Mouse (Mus musculus) neural tube, embryonic 13.5 days (tissue): ENCODE results near the gene Stap1. TPM values are rescaled to one million over a fixed set of nuclear protein-coding genes. Genes with fewer than 3 reads are reported as not detected.

ENCODE experiments used
- ATAC-seq: fragments of 200-750 bp; cut with Nextera tagmentation; 2 replicates; pipeline ENCODE4 v1.8.0; 2017; ENCODE audit warnings: low read depth, mild to moderate bottlenecking, moderate TSS enrichment, moderate library complexity
- H3K27ac ChIP-seq: fragments of 300-500 bp; sonication (generic); replicated peaks from 2 replicates; pipeline ENCODE4 v1.5.1; 2015; ENCODE audit warnings: moderate library complexity, mild to moderate bottlenecking, inconsistent platforms
- H3K27me3 ChIP-seq: fragments of 300-500 bp; sonication (generic); 2 replicates; pipeline ENCODE4 v1.6.1; 2015; ENCODE audit warnings: mild to moderate bottlenecking, inconsistent platforms
- H3K36me3 ChIP-seq: fragments of 300-500 bp; sonication (generic); 2 replicates; pipeline ENCODE4 v1.6.1; 2015; ENCODE audit warnings: mild to moderate bottlenecking, inconsistent platforms
- H3K4me1 ChIP-seq: fragments of 300-500 bp; sonication (generic); replicated peaks from 2 replicates; pipeline ENCODE4 v1.6.1; 2015; ENCODE audit warnings: inconsistent platforms
- H3K4me2 ChIP-seq: fragments of 300-500 bp; sonication (generic); 2 replicates; pipeline ENCODE4 v1.6.1; 2015; ENCODE audit warnings: inconsistent platforms, mild to moderate bottlenecking, moderate library complexity
- H3K4me3 ChIP-seq: fragments of 300-500 bp; sonication (generic); 2 replicates; pipeline ENCODE4 v1.5.1; 2015; ENCODE audit warnings: mild to moderate bottlenecking, inconsistent platforms
- H3K9ac ChIP-seq: fragments of 300-500 bp; sonication (generic); 2 replicates; pipeline ENCODE4 v1.6.1; 2015; ENCODE audit warnings: moderate library complexity, mild to moderate bottlenecking, inconsistent platforms
- H3K9me3 ChIP-seq: fragments of 300-500 bp; sonication (generic); 2 replicates; pipeline ENCODE4 v1.6.1; 2016; ENCODE audit warnings: inconsistent platforms
- WGBS: fragments of 180-500 bp; shearing (Covaris S2); methylation state at CpG from one replicate; pipeline ENCODE4 v1.1.7; 2015; 5-methylcytosine and 5-hydroxymethylcytosine counted together
- polyA plus RNA-seq: library from polyadenylated mRNA; unstranded; fragments of >200 nt; fragmentation: Nextera tagmentation; extraction: Ambion mirVana; gene quantifications from 2 replicates; pipeline ENCODE4 v1.2.1, GENCODE M21; 2015

Stap1 gene
- 0.19 and 0.31 TPM in 2 replicates for polyA plus RNA-seq

GRCm38 (mm10) chr5:86071538-86071937, at the start of gene Stap1:
Gene Stap1, plus strand, starts transcription at chr5:86071746.
- Histone ChIP-seq H3K27ac (no peak within 1 kb of the TSS), H3K4me1 (0 out of 2 replicates have a peak, but pooled peaks cover 3% of the 10 kb centered on the region), H3K4me3 (no peak within 1 kb of the TSS), H3K27me3 (no peaks in the 10 kb centered on the region), H3K36me3 (no peaks in the 10 kb centered on the region), H3K9me3 (no peaks in the 10 kb centered on the region), H3K9ac (no peak within 1 kb of the TSS), H3K4me2 (no peak within 1 kb of the TSS)
- no peak for ATAC-seq
- 79% methylated on average over 7 of the region's 7 CpGs for WGBS

DNA sequence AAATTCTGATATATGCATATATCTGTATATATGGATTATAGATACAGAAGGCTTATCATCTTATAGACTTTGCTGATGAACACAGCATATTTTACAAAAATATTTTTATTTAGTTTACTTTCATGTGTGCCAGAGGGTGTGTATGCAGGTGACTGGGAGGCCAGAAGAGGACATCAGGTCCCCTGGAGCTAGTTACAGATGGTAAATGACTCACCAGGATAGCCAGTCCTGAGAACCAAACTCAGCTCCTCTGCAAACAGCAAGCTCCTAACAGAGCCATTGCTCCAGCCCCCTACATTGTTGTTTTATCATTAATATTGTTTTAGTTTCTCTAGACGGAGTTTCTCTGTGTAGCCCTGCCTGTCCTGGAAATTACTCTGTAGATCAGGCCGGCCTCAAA, 41.7 kb upstream of the Stap1 start:
- WGBS, result 86% methylated on average over 2 of the region's 2 CpGs
- H3K9me3 ChIP-seq, result no peaks in the 10 kb centered on the region
- no peak overlapping the region for H3K4me2 ChIP-seq
- ATAC-seq, result no peak
- H3K27ac ChIP-seq, result no peak overlapping the region
- no peaks in the 10 kb centered on the region for H3K27me3 ChIP-seq
- no peak overlapping the region for H3K4me3 ChIP-seq
- H3K4me1 ChIP-seq, result no peaks in the 10 kb centered on the region
- H3K9ac ChIP-seq, result no peak overlapping the region
- H3K36me3 ChIP-seq, result peaks cover 57% of the 10 kb centered on the region

DNA sequence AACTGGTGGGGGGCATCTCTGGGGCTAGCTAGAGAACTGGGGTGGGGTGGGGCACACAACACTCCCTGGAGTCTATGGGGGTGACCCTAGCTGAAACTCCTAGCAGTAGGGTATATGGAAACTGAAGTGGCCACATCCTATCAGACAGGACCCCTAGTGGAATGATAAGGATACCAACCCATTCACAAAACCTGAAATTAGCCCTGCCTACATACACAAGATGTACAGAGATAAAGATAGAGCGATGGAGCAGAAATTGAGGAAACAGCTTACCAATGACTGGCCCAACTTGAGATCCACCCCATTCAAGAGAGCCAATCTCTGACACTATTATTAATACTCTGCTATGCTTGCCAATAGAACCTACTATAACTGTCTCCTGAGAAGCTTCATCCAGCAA, 8.0 kb upstream of the Stap1 start:
- WGBS, result 100% methylated on average over 1 of the region's 1 CpGs
- 0 out of 2 replicates have a peak, but pooled peaks cover 3% of the 10 kb centered on the region for H3K36me3 ChIP-seq
- 0 out of 2 replicates have a peak overlapping the region, but pooled peaks have one; percentile 80 for H3K4me3 ChIP-seq
- H3K9ac ChIP-seq, result no peak overlapping the region
- H3K27me3 ChIP-seq, result no peaks in the 10 kb centered on the region
- peaks cover 20% of the 10 kb centered on the region for H3K4me1 ChIP-seq
- no peaks in the 10 kb centered on the region for H3K9me3 ChIP-seq
- no peak overlapping the region for H3K27ac ChIP-seq
- no peak for ATAC-seq
- H3K4me2 ChIP-seq, result peak overlapping the region; percentile 55

- Histone ChIP-seq H3K27me3 (no peaks in the 10 kb centered on the region), H3K4me3 (peak within 1 kb of the TSS; percentile 80), H3K9me3 (no peaks in the 10 kb centered on the region), H3K4me2 (peak within 1 kb of the TSS; percentile 55), H3K36me3 (no peaks in the 10 kb centered on the region), H3K4me1 (peaks cover 20% of the 10 kb centered on the region), H3K9ac (peak within 1 kb of the TSS; percentile 89), H3K27ac (peak within 1 kb of the TSS; percentile 90)
- ATAC-seq, result peak; percentile 96
- WGBS, result under 1% methylated on average over 60 of the region's 60 CpGs
Observed at GRCm38 (mm10) chr5:86065101-86065875, 6.3 kb upstream of the Stap1 start, which contains the start of gene Cenpc1. Gene Cenpc1, minus strand, starts transcription at chr5:86065583.

DNA sequence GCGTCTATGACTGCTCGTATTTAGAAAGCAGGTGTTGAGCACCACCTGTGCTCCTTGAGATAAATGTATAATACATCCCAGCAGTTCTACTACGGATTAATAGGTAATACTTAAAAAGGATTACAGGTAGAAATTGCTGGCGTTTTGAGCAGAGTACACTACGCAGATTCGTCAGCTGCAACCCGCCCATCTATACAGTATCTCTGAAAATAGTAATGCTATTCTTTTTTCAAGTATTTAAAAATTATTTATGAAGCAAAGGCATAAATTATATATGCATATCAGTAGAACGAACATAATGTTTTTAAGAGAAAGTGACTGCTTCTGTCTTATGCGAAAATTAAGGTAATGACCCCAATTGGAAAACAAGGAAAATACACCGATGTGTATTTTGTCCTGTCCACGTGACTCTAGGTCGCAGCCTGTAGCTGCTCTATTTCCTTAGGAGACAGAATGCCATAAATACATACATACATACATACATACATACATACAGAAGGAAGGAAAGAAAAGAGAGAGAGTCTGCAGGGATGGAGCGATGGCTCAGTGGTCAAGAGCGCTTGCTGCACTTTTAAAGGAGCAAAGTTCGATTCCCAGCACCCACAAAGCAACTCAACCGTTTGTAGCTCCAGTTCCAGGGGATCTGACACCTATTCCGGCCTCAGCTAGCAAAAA, 5.5 kb upstream of the Stap1 start:
- WGBS, result under 1% methylated on average over 17 of the region's 17 CpGs
- H3K36me3 ChIP-seq, result no peaks in the 10 kb centered on the region
- peak overlapping the region; percentile 55 for H3K4me2 ChIP-seq
- peaks cover 20% of the 10 kb centered on the region for H3K4me1 ChIP-seq
- peak overlapping the region; percentile 80 for H3K4me3 ChIP-seq
- H3K27ac ChIP-seq, result peak overlapping the region; percentile 71
- H3K27me3 ChIP-seq, result no peaks in the 10 kb centered on the region
- peak; percentile 48 for ATAC-seq
- H3K9me3 ChIP-seq, result no peaks in the 10 kb centered on the region
- peak overlapping the region; percentile 53 for H3K9ac ChIP-seq

DNA sequence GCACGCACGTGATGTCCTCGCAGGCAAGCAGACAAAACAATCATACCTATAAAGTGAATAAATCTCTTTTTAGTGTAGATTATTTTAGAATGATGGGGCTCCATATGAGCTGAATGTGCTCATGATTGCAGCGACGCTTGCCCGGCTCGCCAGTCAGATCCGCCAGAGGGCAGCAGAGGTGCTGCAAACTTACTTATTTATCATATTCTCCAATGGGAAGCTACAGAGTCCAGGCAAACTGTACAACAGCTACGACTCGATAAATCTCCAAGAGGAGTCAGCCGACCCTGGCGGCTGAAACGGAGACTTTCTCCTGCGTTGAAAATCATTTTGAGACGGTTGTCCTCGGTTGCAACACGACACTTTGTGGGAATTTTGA, 5.0 kb upstream of the Stap1 start:
- peak overlapping the region; percentile 71; the same call in 1 of the 2 replicates for H3K27ac ChIP-seq
- under 1% methylated on average over 17 of the region's 17 CpGs for WGBS

GRCm38 (mm10) chr5:86068451-86068850, 3.1 kb upstream of the Stap1 start:
- WGBS, result 83% methylated on average over 3 of the region's 3 CpGs
- H3K27me3 ChIP-seq, result no peaks in the 10 kb centered on the region
- ATAC-seq, result no peak
- peaks cover 15% of the 10 kb centered on the region for H3K4me1 ChIP-seq
- H3K9ac ChIP-seq, result no peak overlapping the region
- no peaks in the 10 kb centered on the region for H3K36me3 ChIP-seq
- no peaks in the 10 kb centered on the region for H3K9me3 ChIP-seq
- no peak overlapping the region for H3K4me3 ChIP-seq
- H3K4me2 ChIP-seq, result no peak overlapping the region
- no peak overlapping the region for H3K27ac ChIP-seq

More for the DNA sequence above, 5.0 kb upstream of the Stap1 start:
- Histone ChIP-seq H3K4me2 (peak overlapping the region; percentile 55), H3K27me3 (no peaks in the 10 kb centered on the region), H3K4me1 (peaks cover 20% of the 10 kb centered on the region), H3K36me3 (no peaks in the 10 kb centered on the region), H3K9ac (peak overlapping the region; percentile 53; the same call in 1 of the 2 replicates), H3K9me3 (no peaks in the 10 kb centered on the region), H3K4me3 (peak overlapping the region; percentile 80)
- peak; percentile 29; the same call in 1 of the 2 replicates for ATAC-seq

GRCm38 (mm10) chr5:86069121-86069520, 2.4 kb upstream of the Stap1 start:
- ATAC-seq, result no peak

DNA sequence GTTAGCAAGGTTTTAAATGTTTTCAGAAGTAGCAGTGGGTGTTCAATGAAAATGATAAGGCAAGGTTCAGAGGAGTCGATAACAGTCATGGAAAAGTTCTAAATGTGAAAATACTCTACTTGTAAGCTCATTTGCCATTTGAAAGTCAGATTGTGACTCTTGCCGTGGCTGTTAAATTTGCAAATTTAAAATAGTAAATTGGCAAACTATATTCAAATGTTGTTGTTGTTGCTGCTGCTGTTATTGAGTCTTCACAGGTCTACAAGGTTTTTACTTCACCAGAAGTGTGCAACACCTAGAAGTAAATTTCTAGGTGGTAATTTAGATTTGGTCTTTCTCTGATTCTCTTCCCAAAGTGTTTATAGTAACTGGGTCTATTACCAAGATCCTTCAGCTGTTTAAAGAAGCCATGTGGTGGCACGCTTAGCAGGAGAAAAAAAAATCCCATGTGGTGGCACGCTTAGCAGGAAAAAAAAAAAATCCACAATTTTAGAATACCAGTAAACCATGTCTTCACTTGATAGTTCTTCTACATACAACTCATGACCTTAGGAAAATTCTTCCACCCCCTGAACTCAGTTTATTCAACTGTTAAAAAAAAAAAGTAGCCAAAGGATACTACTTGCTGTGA, 1.3 kb downstream of the Stap1 start:
- H3K9ac ChIP-seq, result no peak overlapping the region
- H3K4me2 ChIP-seq, result no peak overlapping the region
- H3K4me3 ChIP-seq, result no peak overlapping the region
- no peak for ATAC-seq
- no peaks in the 10 kb centered on the region for H3K4me1 ChIP-seq
- no peaks in the 10 kb centered on the region for H3K36me3 ChIP-seq
- WGBS, result 85% methylated on average over 4 of the region's 4 CpGs
- H3K9me3 ChIP-seq, result no peaks in the 10 kb centered on the region
- H3K27me3 ChIP-seq, result no peaks in the 10 kb centered on the region
- H3K27ac ChIP-seq, result no peak overlapping the region

More at GRCm38 (mm10) chr5:86069121-86069520, 2.4 kb upstream of the Stap1 start:
- H3K4me3 ChIP-seq, result no peak overlapping the region
- 84% methylated on average over 6 of the region's 6 CpGs for WGBS
- no peaks in the 10 kb centered on the region for H3K36me3 ChIP-seq
- H3K4me2 ChIP-seq, result no peak overlapping the region
- peaks cover 9% of the 10 kb centered on the region for H3K4me1 ChIP-seq
- H3K9me3 ChIP-seq, result no peaks in the 10 kb centered on the region
- no peak overlapping the region for H3K27ac ChIP-seq
- H3K9ac ChIP-seq, result no peak overlapping the region
- H3K27me3 ChIP-seq, result no peaks in the 10 kb centered on the region

GRCm38 (mm10) chr5:86078720-86079334, 7.3 kb downstream of the Stap1 start:
- no peaks in the 10 kb centered on the region for H3K4me1 ChIP-seq
- H3K36me3 ChIP-seq, result no peaks in the 10 kb centered on the region
- H3K9ac ChIP-seq, result no peak overlapping the region
- 81% methylated on average over 3 of the region's 3 CpGs for WGBS
- no peaks in the 10 kb centered on the region for H3K27me3 ChIP-seq
- no peak overlapping the region for H3K4me3 ChIP-seq
- no peak overlapping the region for H3K4me2 ChIP-seq
- no peak overlapping the region for H3K27ac ChIP-seq
- H3K9me3 ChIP-seq, result no peaks in the 10 kb centered on the region
- ATAC-seq, result no peak

GRCm38 (mm10) chr5:86083987-86084386, 12.4 kb downstream of the Stap1 start:
- no peaks in the 10 kb centered on the region for H3K27me3 ChIP-seq
- no peaks in the 10 kb centered on the region for H3K36me3 ChIP-seq
- 83% methylated on average over 6 of the region's 6 CpGs for WGBS
- H3K4me1 ChIP-seq, result no peaks in the 10 kb centered on the region
- no peak overlapping the region for H3K4me3 ChIP-seq
- H3K9ac ChIP-seq, result no peak overlapping the region
- no peak overlapping the region for H3K27ac ChIP-seq
- no peaks in the 10 kb centered on the region for H3K9me3 ChIP-seq
- no peak overlapping the region for H3K4me2 ChIP-seq
- ATAC-seq, result no peak
